Mouse (Mus musculus) heart, postnatal 0 days (tissue): ENCODE data around the gene Timm13.

ENCODE experiments used
- CTCF ChIP-seq: IDR thresholded peaks from 2 replicates; pipeline ENCODE4 v1.5.1; 2016; ENCODE audit warnings: antibody characterized with exemption, control low read depth, low read depth
- EP300 ChIP-seq: IDR thresholded peaks from 2 replicates; pipeline ENCODE4 v1.6.1; 2016; ENCODE audit warnings: antibody characterized with exemption, low read depth

DNA sequence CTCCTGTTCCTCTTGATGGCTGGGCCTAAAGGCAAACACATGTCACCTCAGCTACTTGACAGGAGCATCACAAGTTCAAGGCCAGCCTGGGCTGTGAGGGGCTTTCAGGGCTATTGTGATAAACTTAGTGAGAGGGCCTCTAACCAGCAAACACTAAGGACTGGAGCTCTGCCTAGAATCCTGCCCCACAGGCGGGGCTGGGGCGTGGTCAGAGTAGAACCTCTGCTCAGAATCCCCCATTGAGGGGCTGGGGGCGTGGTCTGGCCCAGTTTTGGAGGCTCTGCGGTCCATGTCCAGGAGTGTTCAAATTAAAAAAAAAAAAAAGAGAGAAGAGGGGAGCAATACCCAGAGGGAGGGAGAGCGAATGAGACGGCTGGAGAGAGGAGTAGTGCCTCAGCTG is 5.1 kb downstream of the Timm13 start:
- no peak for TF ChIP-seq CTCF
- no peak for TF ChIP-seq EP300
